Mouse (Mus musculus) T-helper 2 cell (primary cell): Measurements from ENCODE around the gene Parp11.

ENCODE experiments used
- in situ Hi-C: fragments of 300-600 bp; cut with MboI, MseI; formaldehyde crosslinking; loops from one replicate; pipeline ENCODE4 v1.15.1; 2025; ENCODE audit warnings: high pct_unique_total_duplicates

Parp11 gene

DNA sequence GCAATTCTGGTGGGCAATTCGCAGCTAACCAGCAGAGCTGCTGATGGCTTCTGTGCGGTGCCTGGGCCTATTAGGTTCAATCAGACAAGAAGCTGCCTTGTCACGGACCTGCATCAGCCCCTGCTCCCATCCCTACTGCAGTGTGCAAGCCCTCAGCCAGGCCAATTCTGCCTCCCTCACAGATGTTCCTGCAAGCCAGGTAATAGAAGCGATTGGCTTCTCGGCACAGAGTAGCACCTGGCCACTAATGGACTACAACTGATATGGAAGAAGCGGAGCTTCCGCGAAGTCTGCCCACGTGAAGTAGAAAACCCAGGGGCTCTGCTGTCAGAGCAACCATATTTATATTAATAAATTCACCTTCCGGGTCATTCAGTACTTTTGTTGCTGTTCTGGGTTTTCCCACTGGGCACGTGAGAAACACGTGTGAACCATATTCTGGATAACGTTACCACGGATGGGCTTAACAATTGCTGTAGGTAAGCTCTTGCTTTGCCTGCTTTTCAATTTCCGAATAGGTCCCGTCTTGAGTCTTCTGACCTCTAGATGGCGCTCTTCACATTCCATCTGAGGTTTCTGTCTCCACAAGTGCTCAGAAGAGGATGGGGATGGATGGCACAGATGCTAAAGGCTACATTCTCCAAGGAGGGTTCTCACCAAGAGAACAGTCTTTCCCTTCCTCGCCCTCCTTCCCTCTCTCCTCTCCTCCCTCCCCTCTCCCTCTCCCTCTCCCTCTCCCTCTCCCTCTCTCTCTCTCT lies 95.2 kb downstream of the Parp11 start:
- in situ Hi-C loops, result no loop called here
